Mouse (Mus musculus): ENCODE data around the gene Dcst2.

GRCm38 (mm10) chr3:89383651-89384255 is 22.0 kb downstream of the Dcst2 start:
- TF ChIP-seq CTCF (IDR thresholded peaks at IDR 0.05; ENCODE audit: low read depth) (no peak), EP300 (IDR thresholded peaks at IDR 0.05; ENCODE audit: low read depth) (no peak)

Measured in heart, postnatal 0 days (tissue).